Mouse (Mus musculus) liver, adult 2 months (tissue): ENCODE data around the gene Scube2. TPM values are rescaled to one million over a fixed set of nuclear protein-coding genes. Genes with fewer than 3 reads are reported as not detected.

Experiments used
- DNase-seq: peaks from one replicate; pipeline ENCODE4 v3.0.0-alpha.2; 2011; ENCODE audit warnings: low read depth, low spot score; ENCODE audit errors: extremely low read depth
- H3K27ac ChIP-seq: fragments of 200-500 bp; replicated peaks from 2 replicates; pipeline ENCODE4 v1.5.1; 2012; ENCODE audit warnings: low read depth, mild to moderate bottlenecking, control low read depth, inconsistent platforms, low read length; ENCODE audit not compliant: insufficient read depth
- H3K27me3 ChIP-seq: fragments of 200-500 bp; 2 replicates; pipeline ENCODE4 v1.6.1; 2012; ENCODE audit warnings: mild to moderate bottlenecking, moderate library complexity, low read length, inconsistent platforms; ENCODE audit not compliant: control insufficient read depth, insufficient read depth
- H3K36me3 ChIP-seq: fragments of 200-500 bp; 2 replicates; pipeline ENCODE4 v1.6.1; 2012; ENCODE audit warnings: low read length, inconsistent platforms; ENCODE audit not compliant: control insufficient read depth, insufficient read depth
- H3K4me1 ChIP-seq: fragments of 200-500 bp; 2 replicates; pipeline ENCODE4 v1.6.1; 2011; ENCODE audit warnings: low read length; ENCODE audit not compliant: control insufficient read depth, insufficient read depth
- H3K4me3 ChIP-seq: fragments of 200-500 bp; 2 replicates; pipeline ENCODE4 v1.5.1; 2011; ENCODE audit warnings: low read depth, mild to moderate bottlenecking, control low read depth, low read length, moderate library complexity; ENCODE audit not compliant: insufficient read depth
- H3K79me2 ChIP-seq: fragments of 200-500 bp; 2 replicates; pipeline ENCODE4 v1.6.1; 2012; ENCODE audit warnings: inconsistent platforms, mild to moderate bottlenecking, low read length, moderate library complexity; ENCODE audit not compliant: control insufficient read depth, insufficient read depth
- H3K9ac ChIP-seq: fragments of 200-500 bp; 2 replicates; pipeline ENCODE4 v1.6.1; 2012; ENCODE audit warnings: low read depth, mild to moderate bottlenecking, control low read depth, inconsistent platforms, low read length
- CTCF ChIP-seq: fragments of 200-500 bp; IDR thresholded peaks from 2 replicates; pipeline ENCODE4 v1.5.1; 2011; ENCODE audit warnings: low read depth, low read length, control low read depth
- POLR2A ChIP-seq: fragments of 200-500 bp; IDR thresholded peaks from 2 replicates; pipeline ENCODE4 v1.6.1; 2011; ENCODE audit warnings: low read length, control low read depth; ENCODE audit not compliant: insufficient read depth; ENCODE audit errors: extremely low read depth
- WGBS: fragments of 180-500 bp; shearing (Covaris S2); methylation state at CpG from one replicate; pipeline ENCODE4 v1.1.7; 2018; 5-methylcytosine and 5-hydroxymethylcytosine counted together
- polyA plus RNA-seq: library from polyadenylated mRNA; depleted of rRNA; stranded (reverse); fragments of >200 nt; gene quantifications from 2 replicates; pipeline ENCODE4 v1.2.3, GENCODE M21; 2012
- total RNA-seq: library from RNA; depleted of rRNA; stranded (reverse); fragments of >200 nt; gene quantifications from 2 replicates; pipeline ENCODE4 v1.2.3, GENCODE M21; 2014

Scube2 gene
- total and polyA plus RNA-seq, 2 experiments, result under 0.01 TPM; not detected in 1

DNA sequence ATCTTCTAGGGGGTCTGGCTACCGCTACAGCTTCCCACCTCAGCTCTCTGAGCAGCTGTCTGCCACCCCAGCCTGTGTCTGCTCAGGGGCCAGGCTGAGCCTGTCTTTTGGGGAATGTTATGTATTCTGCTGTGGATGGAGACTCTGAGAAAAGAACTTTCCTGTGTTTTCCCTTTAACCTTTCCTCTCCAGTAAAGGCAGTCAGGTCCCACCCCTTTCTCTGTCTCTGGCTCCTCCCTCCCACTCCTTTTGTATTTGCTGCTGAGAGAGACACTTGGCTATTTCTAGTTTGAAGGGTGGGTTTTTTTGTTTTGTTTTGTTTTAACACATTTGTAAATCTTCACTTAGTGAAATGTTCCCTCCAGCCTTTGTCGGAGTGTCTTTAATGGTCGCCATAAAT, 1.2 kb upstream of the Scube2 start:
- no peak overlapping the region for H3K27ac ChIP-seq
- no peak for DNase-seq
- no peak overlapping the region for H3K4me3 ChIP-seq
- H3K4me1 ChIP-seq, result no peaks in the 10 kb centered on the region
- 94% methylated on average over 3 of the region's 3 CpGs for WGBS
- no peak overlapping the region for H3K9ac ChIP-seq
- H3K36me3 ChIP-seq, result no peaks in the 10 kb centered on the region
- TF ChIP-seq CTCF (no peak), POLR2A (no peak)
- no peaks in the 10 kb centered on the region for H3K79me2 ChIP-seq
- H3K27me3 ChIP-seq, result no peaks in the 10 kb centered on the region

GRCm38 (mm10) chr7:109863561-109863960, 1.9 kb downstream of the Scube2 start:
- WGBS, result 41% methylated on average over 4 of the region's 4 CpGs
- Histone ChIP-seq H3K36me3 (no peaks in the 10 kb centered on the region), H3K4me1 (no peaks in the 10 kb centered on the region; the same call in 1 of the 2 replicates), H3K9ac (no peak overlapping the region), H3K27me3 (no peaks in the 10 kb centered on the region), H3K27ac (no peak overlapping the region), H3K4me3 (no peak overlapping the region), H3K79me2 (no peaks in the 10 kb centered on the region)
- DNase-seq, result no peak
- no peak for TF ChIP-seq CTCF
- no peak for TF ChIP-seq POLR2A

- no peaks in the 10 kb centered on the region for H3K27me3 ChIP-seq
- H3K27ac ChIP-seq, result no peak overlapping the region
- no peak overlapping the region for H3K9ac ChIP-seq
- TF ChIP-seq CTCF (no peak), POLR2A (no peak)
- no peaks in the 10 kb centered on the region for H3K79me2 ChIP-seq
- no peaks in the 10 kb centered on the region; the same call in 1 of the 2 replicates for H3K4me1 ChIP-seq
- no peak for DNase-seq
- H3K36me3 ChIP-seq, result no peaks in the 10 kb centered on the region
- H3K4me3 ChIP-seq, result no peak overlapping the region
- 88% methylated on average over 7 of the region's 7 CpGs for WGBS
Observed at GRCm38 (mm10) chr7:109860162-109860561, 5.3 kb downstream of the Scube2 start.

GRCm38 (mm10) chr7:109859354-109859753, 6.1 kb downstream of the Scube2 start:
- no peak for DNase-seq
- WGBS, result 41% methylated on average over 6 of the region's 6 CpGs
- TF ChIP-seq CTCF (no peak), POLR2A (no peak)
- Histone ChIP-seq H3K27ac (no peak overlapping the region), H3K4me1 (no peaks in the 10 kb centered on the region; the same call in 1 of the 2 replicates), H3K4me3 (no peak overlapping the region), H3K27me3 (no peaks in the 10 kb centered on the region), H3K79me2 (no peaks in the 10 kb centered on the region), H3K36me3 (no peaks in the 10 kb centered on the region), H3K9ac (no peak overlapping the region)

DNA sequence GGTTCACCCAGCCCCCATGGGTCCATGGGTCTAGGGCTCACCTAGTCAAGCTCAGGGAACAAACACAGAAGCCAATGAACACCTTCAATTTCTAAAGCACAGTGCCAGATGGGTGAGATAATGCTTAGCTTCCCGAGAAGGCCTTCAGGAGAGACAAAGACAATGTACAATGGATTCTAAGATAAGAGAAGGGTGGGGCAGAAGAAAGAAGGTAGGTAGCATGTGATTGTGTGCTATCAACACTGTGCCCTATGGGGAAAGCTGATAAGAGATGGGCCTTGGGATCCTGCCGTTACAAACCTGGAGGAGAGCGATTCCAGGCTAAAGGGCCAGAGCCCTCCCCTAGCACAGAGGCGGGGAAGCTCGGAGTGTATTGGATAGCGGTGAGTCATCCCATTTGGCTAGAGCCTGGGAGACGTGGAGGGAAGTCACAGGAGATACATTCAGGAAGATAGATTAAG, 12.7 kb downstream of the Scube2 start:
- Histone ChIP-seq H3K79me2 (no peaks in the 10 kb centered on the region), H3K36me3 (no peaks in the 10 kb centered on the region), H3K27ac (no peak overlapping the region), H3K27me3 (no peaks in the 10 kb centered on the region), H3K9ac (no peak overlapping the region), H3K4me3 (no peak overlapping the region), H3K4me1 (no peaks in the 10 kb centered on the region)
- 50% methylated on average over 7 of the region's 7 CpGs for WGBS
- TF ChIP-seq CTCF (no peak), POLR2A (no peak)
- no peak for DNase-seq

DNA sequence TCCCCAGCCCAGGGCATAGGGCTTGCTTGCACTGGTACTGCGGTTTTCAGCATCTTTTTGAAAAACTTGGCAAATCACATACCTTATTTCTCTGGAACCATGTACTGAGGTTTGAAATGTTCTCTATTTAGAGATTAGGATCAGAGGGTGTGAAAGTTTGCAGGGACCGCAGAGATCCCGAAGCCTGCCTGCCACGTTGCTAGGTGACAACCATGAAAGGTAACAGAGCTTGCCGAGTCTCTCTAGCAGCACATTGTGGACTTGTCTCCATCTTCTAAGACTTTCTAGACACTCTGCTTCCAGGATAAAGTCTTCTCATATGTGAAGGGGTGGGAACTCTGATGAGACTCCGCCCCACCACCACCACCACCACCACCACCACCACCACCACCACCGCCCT, 13.5 kb downstream of the Scube2 start:
- Histone ChIP-seq H3K4me3 (no peak overlapping the region), H3K27ac (no peak overlapping the region), H3K36me3 (no peaks in the 10 kb centered on the region), H3K27me3 (no peaks in the 10 kb centered on the region), H3K4me1 (no peaks in the 10 kb centered on the region), H3K9ac (no peak overlapping the region), H3K79me2 (no peaks in the 10 kb centered on the region)
- WGBS, result 89% methylated on average over 7 of the region's 7 CpGs
- no peak for TF ChIP-seq POLR2A
- no peak for TF ChIP-seq CTCF
- no peak for DNase-seq
